Mouse (Mus musculus) limb, embryonic 14.5 days (tissue): ENCODE measurements around the gene Reg3d. TPM values are rescaled to one million over a fixed set of nuclear protein-coding genes. Genes with fewer than 3 reads are reported as not detected.
A peak's percentile ranks its signal among the peaks of the same experiment; 100 is the strongest.

Experiments used
- ATAC-seq: fragments of 200-750 bp; cut with Nextera tagmentation; 2 replicates; pipeline ENCODE4 v1.8.0; 2017; ENCODE audit warnings: low read depth, moderate number of reproducible peaks, moderate TSS enrichment; ENCODE audit not compliant: low FRiP score
- DNase-seq: peaks from one replicate; pipeline ENCODE4 v3.0.0-alpha.2; 2015; ENCODE audit warnings: low spot score
- H3K27ac ChIP-seq: fragments of 300-500 bp; sonication (generic); replicated peaks from 2 replicates; pipeline ENCODE4 v1.5.1; 2014; ENCODE audit warnings: low read depth, mild to moderate bottlenecking, low read length, moderate library complexity, mixed read lengths
- H3K27me3 ChIP-seq: fragments of 300-500 bp; sonication (generic); 2 replicates; pipeline ENCODE4 v1.6.1; 2014; ENCODE audit warnings: low read length, mixed read lengths; ENCODE audit not compliant: control insufficient read depth, insufficient read depth
- H3K36me3 ChIP-seq: fragments of 300-500 bp; sonication (generic); 2 replicates; pipeline ENCODE4 v1.6.1; 2014; ENCODE audit warnings: mild to moderate bottlenecking, low read length, moderate library complexity, mixed read lengths; ENCODE audit not compliant: control insufficient read depth, insufficient read depth
- H3K4me1 ChIP-seq: fragments of 300-500 bp; sonication (generic); 2 replicates; pipeline ENCODE4 v1.6.1; 2014; ENCODE audit warnings: antibody characterized with exemption, low read length, mixed read lengths; ENCODE audit not compliant: control insufficient read depth, insufficient read depth
- H3K4me2 ChIP-seq: fragments of 300-500 bp; sonication (generic); replicated peaks from 2 replicates; pipeline ENCODE4 v1.6.1; 2014; ENCODE audit warnings: low read depth, mild to moderate bottlenecking, low read length, moderate library complexity; ENCODE audit not compliant: severe bottlenecking
- H3K4me3 ChIP-seq: fragments of 300-500 bp; sonication (generic); replicated peaks from 2 replicates; pipeline ENCODE4 v1.5.1; 2014; ENCODE audit warnings: low read length
- H3K9ac ChIP-seq: fragments of 300-500 bp; sonication (generic); 2 replicates; pipeline ENCODE4 v1.6.1; 2014; ENCODE audit warnings: mild to moderate bottlenecking, low read depth, low read length, moderate library complexity; ENCODE audit not compliant: severe bottlenecking
- H3K9me3 ChIP-seq: fragments of 300-500 bp; sonication (generic); 2 replicates; pipeline ENCODE4 v1.6.1; 2016; ENCODE audit warnings: low read length; ENCODE audit not compliant: control insufficient read depth
- POLR2A ChIP-seq: fragments of 200-500 bp; IDR thresholded peaks from 2 replicates; pipeline ENCODE4 v1.8.0; 2012; ENCODE audit warnings: inconsistent platforms, mild to moderate bottlenecking, moderate library complexity, borderline replicate concordance; ENCODE audit not compliant: insufficient read depth, insufficient read length; ENCODE audit errors: extremely low read depth
- WGBS: fragments of 180-500 bp; shearing (Covaris S2); extraction: QIAGEN DNeasy Blood & Tissue Kit; methylation state at CpG from one replicate; pipeline ENCODE4 v1.1.7; 2014; 5-methylcytosine and 5-hydroxymethylcytosine counted together
- polyA plus RNA-seq, 2 experiments: library from polyadenylated mRNA; depleted of rRNA in 1 of 2; stranded (reverse) in 1 of 2; unstranded in 1 of 2; fragments of >200 nt; fragmentation: Nextera tagmentation in 1 of 2; extraction: Ambion mirVana in 1 of 2; gene quantifications; 2 replicates each; pipeline versions ENCODE4 v1.2.1 to v1.2.3; 2012 to 2014

Reg3d gene
- polyA plus RNA-seq, 2 experiments: not detected

- no peak for ATAC-seq
- no peaks in the 10 kb centered on the region for H3K9me3 ChIP-seq
- TF ChIP-seq POLR2A: no peak
Observed at GRCm38 (mm10) chr6:78370357-78370756, 8.3 kb downstream of the Reg3d start, which contains the start of gene Reg3b. Reg3b (plus strand) TSS chr6:78370657.

DNA sequence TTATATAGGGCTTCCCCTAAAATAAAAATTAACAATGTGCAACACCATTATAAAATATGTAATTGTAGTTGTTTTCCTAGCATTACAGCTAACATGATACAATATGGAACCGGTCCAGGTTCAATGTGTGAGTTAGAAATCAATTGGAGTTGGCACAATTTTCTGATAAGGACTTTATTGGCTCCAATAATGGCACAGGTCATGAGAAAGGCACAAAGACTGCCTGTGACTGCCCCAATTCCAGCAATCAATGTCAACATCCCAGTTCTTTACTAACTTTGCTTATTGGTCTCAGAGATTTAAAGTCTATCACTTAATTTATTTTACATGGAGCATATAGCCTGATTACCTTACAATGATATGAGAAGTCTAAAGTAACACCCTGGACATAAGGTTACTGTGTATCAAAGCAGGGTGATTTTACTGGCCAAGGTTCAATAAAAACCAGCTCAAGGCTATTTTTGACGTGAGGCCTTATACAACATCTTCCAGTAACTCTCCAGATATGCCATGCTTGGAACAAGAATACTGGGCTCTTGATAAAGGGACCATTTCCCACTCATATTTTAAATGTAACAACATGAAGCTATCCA, 16.6 kb downstream of the Reg3d start:
- Histone ChIP-seq H3K27me3 (no peaks in the 10 kb centered on the region), H3K9ac (no peak overlapping the region), H3K9me3 (no peaks in the 10 kb centered on the region), H3K4me2 (no peak overlapping the region), H3K4me3 (no peak overlapping the region), H3K27ac (no peak overlapping the region), H3K4me1 (no peaks in the 10 kb centered on the region), H3K36me3 (no peaks in the 10 kb centered on the region)
- no peak for TF ChIP-seq POLR2A
- 54% methylated on average over 2 of the region's 2 CpGs for WGBS
- no peak for ATAC-seq
- no peak for DNase-seq

More at GRCm38 (mm10) chr6:78370357-78370756, 8.3 kb downstream of the Reg3d start, which contains the start of gene Reg3b:
- 85% methylated on average over 2 of the region's 2 CpGs for WGBS
- Histone ChIP-seq H3K27ac (no peak within 1 kb of the TSS), H3K27me3 (no peaks in the 10 kb centered on the region), H3K4me3 (no peak within 1 kb of the TSS), H3K4me2 (no peak within 1 kb of the TSS), H3K9ac (no peak within 1 kb of the TSS), H3K4me1 (no peaks in the 10 kb centered on the region), H3K36me3 (no peaks in the 10 kb centered on the region)
- no peak for DNase-seq

DNA sequence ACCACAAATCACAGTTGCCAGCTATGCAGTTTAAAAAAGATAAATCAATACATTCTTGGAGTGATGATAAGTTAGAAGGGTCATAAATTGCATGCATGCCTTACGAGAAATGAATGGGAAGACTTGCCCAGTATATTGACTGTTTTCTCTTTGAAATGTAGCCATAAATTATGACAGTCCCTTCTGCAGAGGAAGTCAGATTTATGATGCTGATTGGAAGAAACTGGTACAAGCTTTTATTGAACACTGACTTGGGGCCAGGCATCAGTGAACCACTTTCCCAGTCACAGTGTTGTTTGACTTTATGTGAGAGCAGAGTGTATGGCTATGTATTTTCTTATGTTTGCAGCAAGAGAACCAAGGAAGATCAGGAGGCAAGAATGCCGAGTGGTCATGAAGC, 37.0 kb downstream of the Reg3d start:
- no peak overlapping the region for H3K4me2 ChIP-seq
- DNase-seq (no peak), ATAC-seq (no peak)
- no peaks in the 10 kb centered on the region for H3K9me3 ChIP-seq
- TF ChIP-seq POLR2A: no peak
- H3K27ac ChIP-seq: no peak overlapping the region
- no peaks in the 10 kb centered on the region for H3K36me3 ChIP-seq
- no peaks in the 10 kb centered on the region for H3K27me3 ChIP-seq
- H3K9ac ChIP-seq: no peak overlapping the region
- no peaks in the 10 kb centered on the region for H3K4me1 ChIP-seq
- H3K4me3 ChIP-seq: no peak overlapping the region
- WGBS: 58% methylated on average over 2 of the region's 2 CpGs

DNA sequence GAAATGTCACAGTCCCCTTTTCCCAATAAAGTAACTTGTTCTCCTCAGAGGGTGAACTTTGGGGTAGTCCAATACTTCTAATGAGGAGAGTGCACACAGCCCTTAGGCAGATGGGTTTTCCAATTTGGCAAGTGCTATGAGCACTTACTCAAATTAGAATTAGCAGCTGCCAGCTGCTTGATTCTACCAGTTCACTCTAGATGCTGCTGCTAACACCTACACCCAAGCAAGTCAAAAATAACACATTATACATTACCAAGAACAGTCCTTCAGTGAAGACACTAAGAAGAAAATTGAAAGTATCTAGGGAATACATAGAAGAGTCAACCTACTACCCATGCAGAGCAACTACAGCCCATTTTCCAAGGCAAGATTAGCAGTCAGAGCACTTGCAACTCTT, 38.4 kb downstream of the Reg3d start:
- H3K4me2 ChIP-seq: no peak overlapping the region
- ATAC-seq: no peak
- TF ChIP-seq POLR2A: no peak

GRCm38 (mm10) chr6:78331919-78332569, 46.6 kb downstream of the Reg3d start:
- ATAC-seq (no peak), DNase-seq (peak; percentile 30)
- TF ChIP-seq POLR2A: no peak
- Histone ChIP-seq H3K27me3 (no peaks in the 10 kb centered on the region), H3K36me3 (no peaks in the 10 kb centered on the region), H3K4me3 (no peak overlapping the region), H3K4me2 (no peak overlapping the region), H3K9me3 (no peaks in the 10 kb centered on the region), H3K4me1 (no peaks in the 10 kb centered on the region), H3K9ac (no peak overlapping the region), H3K27ac (no peak overlapping the region)
- 39% methylated on average over 7 of the region's 7 CpGs for WGBS

More for the DNA sequence above, 38.4 kb downstream of the Reg3d start:
- no peaks in the 10 kb centered on the region for H3K27me3 ChIP-seq
- no peak for DNase-seq
- no peak overlapping the region for H3K27ac ChIP-seq
- no peak overlapping the region for H3K4me3 ChIP-seq
- H3K9me3 ChIP-seq: no peaks in the 10 kb centered on the region
- no peaks in the 10 kb centered on the region for H3K4me1 ChIP-seq
- H3K9ac ChIP-seq: no peak overlapping the region
- no peaks in the 10 kb centered on the region for H3K36me3 ChIP-seq
